Mouse (Mus musculus) right cerebral cortex, adult 18-20 months (tissue): ENCODE data around the gene Gm49450.

Experiments used
- DNase-seq: peaks from one replicate; pipeline ENCODE4 v3.0.0; 2022; ENCODE audit warnings: mixed read lengths

Gene Gm49450

GRCm38 (mm10) chr15:98887526-98887925 is 65.8 kb downstream of the Gm49450 start:
- DNase-seq: no peak

- no peak for DNase-seq
Observed at GRCm38 (mm10) chr15:98886667-98887387, 66.5 kb downstream of the Gm49450 start.

GRCm38 (mm10) chr15:98884106-98884505 is 69.2 kb downstream of the Gm49450 start:
- DNase-seq: no peak

DNA sequence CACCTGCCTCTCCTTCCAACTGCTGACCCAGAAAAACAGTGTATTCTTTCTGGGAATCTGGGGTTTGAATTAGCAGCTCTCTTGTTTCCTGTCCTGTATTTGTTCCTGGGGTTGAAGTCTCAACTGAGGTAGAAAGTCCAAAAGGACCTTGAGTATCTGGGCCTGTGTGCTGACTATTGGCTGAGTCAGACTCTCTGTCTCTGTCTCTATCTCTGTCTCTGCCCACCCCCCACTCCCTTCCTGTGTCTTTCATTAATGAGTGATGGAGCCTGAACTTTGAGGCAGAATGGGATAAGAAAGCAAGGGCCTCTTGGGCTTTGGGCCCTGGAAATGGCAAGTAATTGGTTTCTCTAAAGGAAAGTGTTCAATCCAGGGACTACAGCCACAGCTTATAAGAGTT is 69.7 kb downstream of the Gm49450 start:
- no peak for DNase-seq
